Mouse (Mus musculus) embryonic facial prominence, embryonic 10.5 days (tissue): ENCODE results near the gene Ubqln4. TPM values are rescaled to one million over a fixed set of nuclear protein-coding genes. Genes with fewer than 3 reads are reported as not detected.

Experiments used
- DNase-seq: peaks from one replicate; pipeline ENCODE4 v3.0.0-alpha.2; 2017; ENCODE audit warnings: low spot score
- H3K27ac ChIP-seq: fragments of 300-500 bp; sonication (generic); replicated peaks from 2 replicates; pipeline ENCODE4 v1.5.1; 2016; ENCODE audit warnings: mild to moderate bottlenecking
- H3K27me3 ChIP-seq: fragments of 300-500 bp; sonication (generic); replicated peaks from 2 replicates; pipeline ENCODE4 v1.6.1; 2016; ENCODE audit warnings: low read depth, mild to moderate bottlenecking; ENCODE audit not compliant: poor library complexity, severe bottlenecking
- H3K36me3 ChIP-seq: fragments of 300-500 bp; sonication (generic); replicated peaks from 2 replicates; pipeline ENCODE4 v1.6.1; 2016; ENCODE audit warnings: mild to moderate bottlenecking, moderate library complexity
- H3K4me1 ChIP-seq: fragments of 300-500 bp; sonication (generic); 2 replicates; pipeline ENCODE4 v1.6.1; 2016
- H3K4me3 ChIP-seq: fragments of 300-500 bp; sonication (generic); 2 replicates; pipeline ENCODE4 v1.5.1; 2016; ENCODE audit warnings: mild to moderate bottlenecking, moderate library complexity
- H3K9me3 ChIP-seq: fragments of 300-500 bp; sonication (generic); 2 replicates; pipeline ENCODE4 v1.6.1; 2016; ENCODE audit warnings: mild to moderate bottlenecking
- WGBS: fragments of 180-500 bp; shearing (Covaris S2); methylation state at CpG from one replicate; pipeline ENCODE4 v1.1.7; 2016; 5-methylcytosine and 5-hydroxymethylcytosine counted together
- polyA plus RNA-seq: library from polyadenylated mRNA; unstranded; fragments of >200 nt; fragmentation: Nextera tagmentation; extraction: Ambion mirVana; gene quantifications from 2 replicates; pipeline ENCODE4 v1.2.1, GENCODE M21; 2016

The Ubqln4 gene
- polyA plus RNA-seq, 1 experiment from 2014 or later = 68.6 TPM

- Histone ChIP-seq H3K4me1 (peaks cover 50% of the 10 kb centered on the region), H3K4me3 (peak overlapping the region; percentile 94), H3K27me3 (no peaks in the 10 kb centered on the region), H3K27ac (no peak overlapping the region), H3K36me3 (peaks cover 23% of the 10 kb centered on the region), H3K9me3 (no peaks in the 10 kb centered on the region)
- DNase-seq = no peak
- WGBS = 88% methylated on average over 4 of the region's 4 CpGs
Observed at GRCm38 (mm10) chr3:88551586-88551985, 2.0 kb upstream of the Ubqln4 start.

GRCm38 (mm10) chr3:88552082-88552645 lies 1.4 kb upstream of the Ubqln4 start:
- peak overlapping the region; percentile 94 for H3K4me3 ChIP-seq
- peaks cover 53% of the 10 kb centered on the region for H3K4me1 ChIP-seq
- H3K36me3 ChIP-seq = peaks cover 29% of the 10 kb centered on the region
- no peaks in the 10 kb centered on the region for H3K9me3 ChIP-seq
- H3K27me3 ChIP-seq = no peaks in the 10 kb centered on the region
- DNase-seq = no peak
- 26% methylated on average over 16 of the region's 16 CpGs for WGBS
- H3K27ac ChIP-seq = peak overlapping the region; percentile 99

GRCm38 (mm10) chr3:88552676-88553524 lies 658 bp upstream of the Ubqln4 start, which contains the start of gene Lamtor2:
Gene Lamtor2 (minus strand): TSS chr3:88553074.
- DNase-seq = peak; percentile 98
- H3K4me3 ChIP-seq = peak within 1 kb of the TSS; percentile 94
- H3K27ac ChIP-seq = peak within 1 kb of the TSS; percentile 99
- H3K36me3 ChIP-seq = peaks cover 36% of the 10 kb centered on the region
- under 1% methylated on average over 48 of the region's 48 CpGs for WGBS
- H3K27me3 ChIP-seq = no peaks in the 10 kb centered on the region
- H3K9me3 ChIP-seq = no peaks in the 10 kb centered on the region
- peaks cover 52% of the 10 kb centered on the region for H3K4me1 ChIP-seq

- H3K27ac ChIP-seq = peak overlapping the region; percentile 99
- H3K4me1 ChIP-seq = peaks cover 45% of the 10 kb centered on the region
- peak overlapping the region; percentile 94 for H3K4me3 ChIP-seq
- 1% methylated on average over 41 of the region's 41 CpGs for WGBS
- no peaks in the 10 kb centered on the region for H3K27me3 ChIP-seq
- H3K9me3 ChIP-seq = no peaks in the 10 kb centered on the region
- DNase-seq = no peak
- peaks cover 47% of the 10 kb centered on the region for H3K36me3 ChIP-seq
Observed at GRCm38 (mm10) chr3:88553880-88554586, 475 bp downstream of the Ubqln4 start.

GRCm38 (mm10) chr3:88555069-88555605 lies 1.6 kb downstream of the Ubqln4 start:
- Histone ChIP-seq H3K36me3 (peaks cover 52% of the 10 kb centered on the region), H3K27ac (no peak overlapping the region; the same call in 1 of the 2 replicates), H3K27me3 (no peaks in the 10 kb centered on the region), H3K4me3 (peak overlapping the region; percentile 94), H3K9me3 (no peaks in the 10 kb centered on the region), H3K4me1 (peaks cover 42% of the 10 kb centered on the region)
- WGBS = 77% methylated on average over 5 of the region's 5 CpGs
- DNase-seq = no peak

GRCm38 (mm10) chr3:88555731-88556130 lies 2.2 kb downstream of the Ubqln4 start:
- DNase-seq = no peak
- Histone ChIP-seq H3K27me3 (no peaks in the 10 kb centered on the region), H3K4me1 (peaks cover 42% of the 10 kb centered on the region), H3K9me3 (no peaks in the 10 kb centered on the region), H3K36me3 (peaks cover 58% of the 10 kb centered on the region), H3K27ac (no peak overlapping the region), H3K4me3 (peak overlapping the region; percentile 94; the same call in 1 of the 2 replicates)
- 96% methylated on average over 6 of the region's 6 CpGs for WGBS

- DNase-seq = no peak
- Histone ChIP-seq H3K9me3 (no peaks in the 10 kb centered on the region), H3K27ac (no peak overlapping the region), H3K4me3 (no peak overlapping the region), H3K4me1 (peaks cover 36% of the 10 kb centered on the region), H3K36me3 (peaks cover 67% of the 10 kb centered on the region), H3K27me3 (no peaks in the 10 kb centered on the region)
- 92% methylated on average over 8 of the region's 8 CpGs for WGBS
Observed at GRCm38 (mm10) chr3:88556616-88557015, 3.1 kb downstream of the Ubqln4 start.

- no peak overlapping the region for H3K27ac ChIP-seq
- WGBS = 94% methylated on average over 9 of the region's 9 CpGs
- H3K9me3 ChIP-seq = no peaks in the 10 kb centered on the region
- peaks cover 18% of the 10 kb centered on the region for H3K4me1 ChIP-seq
- H3K4me3 ChIP-seq = no peak overlapping the region
- no peak for DNase-seq
- peaks cover 97% of the 10 kb centered on the region for H3K36me3 ChIP-seq
- no peaks in the 10 kb centered on the region for H3K27me3 ChIP-seq
Observed at GRCm38 (mm10) chr3:88559596-88559995, 6.0 kb downstream of the Ubqln4 start.

GRCm38 (mm10) chr3:88561989-88562388 lies 8.4 kb downstream of the Ubqln4 start:
- WGBS = 69% methylated on average over 4 of the region's 4 CpGs
- no peak for DNase-seq
- no peaks in the 10 kb centered on the region for H3K4me1 ChIP-seq
- H3K4me3 ChIP-seq = no peak overlapping the region
- no peaks in the 10 kb centered on the region for H3K9me3 ChIP-seq
- H3K27me3 ChIP-seq = no peaks in the 10 kb centered on the region
- H3K36me3 ChIP-seq = peaks cover 100% of the 10 kb centered on the region
- H3K27ac ChIP-seq = no peak overlapping the region

- Histone ChIP-seq H3K4me1 (no peaks in the 10 kb centered on the region), H3K27me3 (no peaks in the 10 kb centered on the region), H3K9me3 (no peaks in the 10 kb centered on the region), H3K4me3 (no peak overlapping the region), H3K36me3 (peaks cover 100% of the 10 kb centered on the region), H3K27ac (no peak overlapping the region)
- 77% methylated on average over 4 of the region's 4 CpGs for WGBS
- no peak for DNase-seq
Observed at GRCm38 (mm10) chr3:88563442-88563841, 9.9 kb downstream of the Ubqln4 start.

GRCm38 (mm10) chr3:88563966-88564365 lies 10.4 kb downstream of the Ubqln4 start:
- Histone ChIP-seq H3K9me3 (no peaks in the 10 kb centered on the region), H3K27ac (no peak overlapping the region), H3K4me1 (no peaks in the 10 kb centered on the region), H3K36me3 (peaks cover 100% of the 10 kb centered on the region), H3K4me3 (no peak overlapping the region), H3K27me3 (no peaks in the 10 kb centered on the region)
- no peak for DNase-seq
- WGBS = 90% methylated on average over 7 of the region's 7 CpGs

- Histone ChIP-seq H3K9me3 (no peaks in the 10 kb centered on the region), H3K4me1 (no peaks in the 10 kb centered on the region), H3K4me3 (no peak overlapping the region), H3K36me3 (peaks cover 98% of the 10 kb centered on the region), H3K27ac (no peak overlapping the region), H3K27me3 (no peaks in the 10 kb centered on the region)
- WGBS = 88% methylated on average over 3 of the region's 3 CpGs
- no peak for DNase-seq
Observed at GRCm38 (mm10) chr3:88566116-88566515, 12.6 kb downstream of the Ubqln4 start.
